Mouse (Mus musculus): ENCODE results near the gene Slc22a20. TPM values are rescaled to one million over a fixed set of nuclear protein-coding genes. Genes with fewer than 3 reads are reported as not detected.

Gene Slc22a20
- polyA plus RNA-seq, 1 experiment from 2014 or later: 0.05 TPM

GRCm38 (mm10) chr19:5951631-5952030 is 34.3 kb downstream of the Slc22a20 start:
- ATAC-seq (ENCODE audit: insufficient read depth): no peak
- no peak overlapping the region for H3K4me2 ChIP-seq
- H3K4me1 ChIP-seq (replicated peaks): peaks cover 18% of the 10 kb centered on the region
- H3K9me3 ChIP-seq (replicated peaks): no peaks in the 10 kb centered on the region
- no peak overlapping the region for H3K9ac ChIP-seq
- no peak overlapping the region; the same call in 1 of the 2 replicates for H3K27ac ChIP-seq (replicated peaks)
- WGBS (ENCODE audit: insufficient replicate concordance): 84% methylated on average over 16 of the region's 16 CpGs
- no peak overlapping the region for H3K4me3 ChIP-seq (replicated peaks)
- peaks cover 98% of the 10 kb centered on the region for H3K36me3 ChIP-seq (replicated peaks)
- H3K27me3 ChIP-seq: no peaks in the 10 kb centered on the region

- no peak for ATAC-seq (ENCODE audit: insufficient read depth)
- Histone ChIP-seq H3K4me3 (replicated peaks) (no peak overlapping the region), H3K9me3 (replicated peaks) (no peaks in the 10 kb centered on the region), H3K36me3 (replicated peaks) (peaks cover 99% of the 10 kb centered on the region), H3K27ac (replicated peaks) (no peak overlapping the region), H3K4me1 (replicated peaks) (peaks cover 19% of the 10 kb centered on the region), H3K27me3 (no peaks in the 10 kb centered on the region), H3K4me2 (no peak overlapping the region), H3K9ac (no peak overlapping the region)
- WGBS (ENCODE audit: insufficient replicate concordance): 87% methylated on average over 11 of the region's 11 CpGs
Measured at GRCm38 (mm10) chr19:5950218-5950617, 35.7 kb downstream of the Slc22a20 start.

GRCm38 (mm10) chr19:5945891-5946290 is 40.1 kb downstream of the Slc22a20 start:
- Histone ChIP-seq H3K27me3 (no peaks in the 10 kb centered on the region), H3K9ac (no peak overlapping the region), H3K4me3 (replicated peaks) (no peak overlapping the region), H3K4me2 (no peak overlapping the region), H3K9me3 (replicated peaks) (no peaks in the 10 kb centered on the region), H3K4me1 (replicated peaks) (peaks cover 26% of the 10 kb centered on the region), H3K36me3 (replicated peaks) (peaks cover 99% of the 10 kb centered on the region), H3K27ac (replicated peaks) (peak overlapping the region; percentile 62)
- ATAC-seq (ENCODE audit: insufficient read depth): no peak
- 81% methylated on average over 8 of the region's 8 CpGs for WGBS (ENCODE audit: insufficient replicate concordance)

- Histone ChIP-seq H3K36me3 (replicated peaks) (peaks cover 99% of the 10 kb centered on the region), H3K4me1 (replicated peaks) (peaks cover 30% of the 10 kb centered on the region), H3K9ac (no peak overlapping the region), H3K27ac (replicated peaks) (peak overlapping the region; percentile 62; the same call in 1 of the 2 replicates), H3K4me2 (no peak overlapping the region), H3K27me3 (no peaks in the 10 kb centered on the region), H3K4me3 (replicated peaks) (no peak overlapping the region), H3K9me3 (replicated peaks) (no peaks in the 10 kb centered on the region)
- 63% methylated on average over 7 of the region's 7 CpGs for WGBS (ENCODE audit: insufficient replicate concordance)
- peak; percentile 36; the same call in 1 of the 2 replicates for ATAC-seq (ENCODE audit: insufficient read depth)
Measured at GRCm38 (mm10) chr19:5945027-5945426, 40.9 kb downstream of the Slc22a20 start.

- ATAC-seq (ENCODE audit: insufficient read depth): no peak
- peaks cover 99% of the 10 kb centered on the region for H3K36me3 ChIP-seq (replicated peaks)
- WGBS (ENCODE audit: insufficient replicate concordance): 69% methylated on average over 8 of the region's 8 CpGs
- no peaks in the 10 kb centered on the region for H3K27me3 ChIP-seq
- no peak overlapping the region for H3K4me3 ChIP-seq (replicated peaks)
- H3K27ac ChIP-seq (replicated peaks): 0 out of 2 replicates have a peak overlapping the region, but pooled peaks have one; percentile 6
- no peak overlapping the region for H3K4me2 ChIP-seq
- peaks cover 36% of the 10 kb centered on the region for H3K4me1 ChIP-seq (replicated peaks)
- H3K9me3 ChIP-seq (replicated peaks): no peaks in the 10 kb centered on the region
- H3K9ac ChIP-seq: no peak overlapping the region
Measured at GRCm38 (mm10) chr19:5944145-5944544, 41.8 kb downstream of the Slc22a20 start.

GRCm38 (mm10) chr19:5943404-5943803 is 42.5 kb downstream of the Slc22a20 start:
- 87% methylated on average over 15 of the region's 15 CpGs for WGBS (ENCODE audit: insufficient replicate concordance)
- Histone ChIP-seq H3K27me3 (no peaks in the 10 kb centered on the region), H3K36me3 (replicated peaks) (peaks cover 93% of the 10 kb centered on the region), H3K27ac (replicated peaks) (no peak overlapping the region), H3K4me1 (replicated peaks) (peaks cover 44% of the 10 kb centered on the region), H3K4me2 (no peak overlapping the region), H3K4me3 (replicated peaks) (no peak overlapping the region), H3K9ac (no peak overlapping the region), H3K9me3 (replicated peaks) (no peaks in the 10 kb centered on the region)
- ATAC-seq (ENCODE audit: insufficient read depth): no peak

- Histone ChIP-seq H3K4me2 (no peak overlapping the region), H3K9ac (no peak overlapping the region), H3K4me3 (replicated peaks) (no peak overlapping the region), H3K4me1 (replicated peaks) (peaks cover 52% of the 10 kb centered on the region), H3K36me3 (replicated peaks) (peaks cover 84% of the 10 kb centered on the region), H3K27me3 (no peaks in the 10 kb centered on the region), H3K27ac (replicated peaks) (no peak overlapping the region), H3K9me3 (replicated peaks) (no peaks in the 10 kb centered on the region)
- ATAC-seq (ENCODE audit: insufficient read depth): no peak
- 80% methylated on average over 7 of the region's 7 CpGs for WGBS (ENCODE audit: insufficient replicate concordance)
Measured at GRCm38 (mm10) chr19:5942581-5942980, 43.4 kb downstream of the Slc22a20 start.

GRCm38 (mm10) chr19:5940656-5941055 is 45.3 kb downstream of the Slc22a20 start:
- WGBS (ENCODE audit: insufficient replicate concordance): 88% methylated on average over 10 of the region's 10 CpGs
- Histone ChIP-seq H3K9me3 (replicated peaks) (no peaks in the 10 kb centered on the region), H3K9ac (no peak overlapping the region), H3K4me2 (no peak overlapping the region), H3K27me3 (no peaks in the 10 kb centered on the region), H3K4me3 (replicated peaks) (no peak overlapping the region), H3K27ac (replicated peaks) (no peak overlapping the region), H3K36me3 (replicated peaks) (peaks cover 66% of the 10 kb centered on the region), H3K4me1 (replicated peaks) (peaks cover 53% of the 10 kb centered on the region)
- no peak for ATAC-seq (ENCODE audit: insufficient read depth)

- Histone ChIP-seq H3K36me3 (replicated peaks) (peaks cover 61% of the 10 kb centered on the region), H3K4me1 (replicated peaks) (peaks cover 53% of the 10 kb centered on the region)
Measured at GRCm38 (mm10) chr19:5940173-5940572, 45.8 kb downstream of the Slc22a20 start.

GRCm38 (mm10) chr19:5939715-5940114 is 46.2 kb downstream of the Slc22a20 start:
- ATAC-seq (ENCODE audit: insufficient read depth): no peak
- no peak overlapping the region for H3K4me3 ChIP-seq (replicated peaks)
- peaks cover 49% of the 10 kb centered on the region for H3K4me1 ChIP-seq (replicated peaks)
- no peak overlapping the region for H3K27ac ChIP-seq (replicated peaks)
- peaks cover under 1% of the 10 kb centered on the region for H3K27me3 ChIP-seq
- H3K9ac ChIP-seq: no peak overlapping the region
- H3K36me3 ChIP-seq (replicated peaks): peaks cover 56% of the 10 kb centered on the region
- 81% methylated on average over 5 of the region's 5 CpGs for WGBS (ENCODE audit: insufficient replicate concordance)
- H3K9me3 ChIP-seq (replicated peaks): no peaks in the 10 kb centered on the region
- H3K4me2 ChIP-seq: no peak overlapping the region

More at GRCm38 (mm10) chr19:5940173-5940572, 45.8 kb downstream of the Slc22a20 start:
- ATAC-seq (ENCODE audit: insufficient read depth): no peak
- Histone ChIP-seq H3K4me2 (no peak overlapping the region), H3K27me3 (no peaks in the 10 kb centered on the region; the same call in 1 of the 2 replicates), H3K27ac (replicated peaks) (no peak overlapping the region), H3K9ac (no peak overlapping the region), H3K4me3 (replicated peaks) (no peak overlapping the region), H3K9me3 (replicated peaks) (no peaks in the 10 kb centered on the region)
- 83% methylated on average over 4 of the region's 4 CpGs for WGBS (ENCODE audit: insufficient replicate concordance)

- H3K9ac ChIP-seq: no peak overlapping the region
- ATAC-seq (ENCODE audit: insufficient read depth): peak; percentile 47; the same call in 1 of the 2 replicates
Measured at GRCm38 (mm10) chr19:5938516-5938915, 47.4 kb downstream of the Slc22a20 start.

More at GRCm38 (mm10) chr19:5938516-5938915, 47.4 kb downstream of the Slc22a20 start:
- Histone ChIP-seq H3K27ac (replicated peaks) (peak overlapping the region; percentile 53), H3K4me3 (replicated peaks) (no peak overlapping the region), H3K9me3 (replicated peaks) (no peaks in the 10 kb centered on the region), H3K36me3 (replicated peaks) (peaks cover 44% of the 10 kb centered on the region), H3K27me3 (peaks cover 12% of the 10 kb centered on the region), H3K4me1 (replicated peaks) (peaks cover 44% of the 10 kb centered on the region), H3K4me2 (peak overlapping the region; percentile 50)
- WGBS (ENCODE audit: insufficient replicate concordance): 69% methylated on average over 6 of the region's 6 CpGs

All from liver, embryonic 15.5 days (tissue).